Mouse (Mus musculus) forebrain, postnatal 0 days (tissue): ENCODE data around the gene Uckl1. TPM values are rescaled to one million over a fixed set of nuclear protein-coding genes. Genes with fewer than 3 reads are reported as not detected.

ENCODE experiments used
- ATAC-seq: fragments of 200-750 bp; cut with Nextera tagmentation; 2 replicates; pipeline ENCODE4 v1.8.0; 2017; ENCODE audit warnings: mild to moderate bottlenecking, moderate library complexity
- DNase-seq: peaks from one replicate; pipeline ENCODE4 v3.0.0-alpha.2; 2015
- H3K27ac ChIP-seq: fragments of 300-500 bp; sonication (generic); 2 replicates; pipeline ENCODE4 v1.5.1; 2014; ENCODE audit warnings: low read depth, mild to moderate bottlenecking, antibody characterized with exemption, low read length, moderate library complexity, mixed read lengths
- H3K27me3 ChIP-seq: fragments of 300-500 bp; sonication (generic); 2 replicates; pipeline ENCODE4 v1.6.1; 2014; ENCODE audit warnings: mild to moderate bottlenecking, low read length, mixed read lengths; ENCODE audit not compliant: insufficient read depth
- H3K36me3 ChIP-seq: fragments of 300-500 bp; sonication (generic); 2 replicates; pipeline ENCODE4 v1.6.1; 2014; ENCODE audit warnings: mild to moderate bottlenecking, moderate library complexity; ENCODE audit not compliant: insufficient read depth
- H3K4me1 ChIP-seq: fragments of 300-500 bp; sonication (generic); 2 replicates; pipeline ENCODE4 v1.6.1; 2014; ENCODE audit warnings: antibody characterized with exemption; ENCODE audit not compliant: insufficient read depth
- H3K4me2 ChIP-seq: fragments of 300-500 bp; sonication (generic); 2 replicates; pipeline ENCODE4 v1.6.1; 2014; ENCODE audit warnings: low read depth, mild to moderate bottlenecking, moderate library complexity
- H3K4me3 ChIP-seq: fragments of 300-500 bp; sonication (generic); 2 replicates; pipeline ENCODE4 v1.5.1; 2014; ENCODE audit warnings: low read depth, low read length, mixed read lengths
- H3K9ac ChIP-seq: fragments of 300-500 bp; sonication (generic); 2 replicates; pipeline ENCODE4 v1.6.1; 2014; ENCODE audit warnings: mild to moderate bottlenecking
- H3K9me3 ChIP-seq: fragments of 300-500 bp; sonication (generic); 2 replicates; pipeline ENCODE4 v1.6.1; 2016; ENCODE audit warnings: low read length
- CTCF ChIP-seq: sonication (generic); IDR thresholded peaks from 2 replicates; pipeline ENCODE4 v1.5.1; 2016; ENCODE audit warnings: antibody characterized with exemption, control low read depth, low read depth
- WGBS: fragments of 180-500 bp; shearing (Covaris S2); extraction: QIAGEN DNeasy Blood & Tissue Kit; methylation state at CpG from one replicate; pipeline ENCODE4 v1.1.7; 2014; 5-methylcytosine and 5-hydroxymethylcytosine counted together
- polyA plus RNA-seq: library from polyadenylated mRNA; unstranded; fragments of >200 nt; fragmentation: Nextera tagmentation; extraction: Ambion mirVana; gene quantifications from 2 replicates; pipeline ENCODE4 v1.2.1, GENCODE M21; 2015
- total RNA-seq: library from RNA; depleted of rRNA; stranded (reverse); fragments of >200 nt; gene quantifications from 2 replicates; pipeline ENCODE4 v1.2.3, GENCODE M21; 2014

Gene Uckl1
- total and polyA plus RNA-seq, 2 experiments from 2014 or later: 42.7 to 55.8 TPM

- ATAC-seq: no peak
- Histone ChIP-seq H3K9me3 (no peaks in the 10 kb centered on the region), H3K9ac (no peak overlapping the region), H3K4me1 (peaks cover 9% of the 10 kb centered on the region; the same call in 1 of the 2 replicates), H3K4me2 (peak overlapping the region; percentile 85; the same call in 1 of the 2 replicates), H3K36me3 (peaks cover 46% of the 10 kb centered on the region), H3K27me3 (no peaks in the 10 kb centered on the region), H3K27ac (peak overlapping the region; percentile 92; the same call in 1 of the 2 replicates), H3K4me3 (no peak overlapping the region)
- 91% methylated on average over 2 of the region's 2 CpGs for WGBS
- TF ChIP-seq CTCF: no peak
- DNase-seq: no peak
These were observed 2.3 kb downstream of the Uckl1 start for GRCm38 (mm10) chr2:181582358-181582757.

DNA sequence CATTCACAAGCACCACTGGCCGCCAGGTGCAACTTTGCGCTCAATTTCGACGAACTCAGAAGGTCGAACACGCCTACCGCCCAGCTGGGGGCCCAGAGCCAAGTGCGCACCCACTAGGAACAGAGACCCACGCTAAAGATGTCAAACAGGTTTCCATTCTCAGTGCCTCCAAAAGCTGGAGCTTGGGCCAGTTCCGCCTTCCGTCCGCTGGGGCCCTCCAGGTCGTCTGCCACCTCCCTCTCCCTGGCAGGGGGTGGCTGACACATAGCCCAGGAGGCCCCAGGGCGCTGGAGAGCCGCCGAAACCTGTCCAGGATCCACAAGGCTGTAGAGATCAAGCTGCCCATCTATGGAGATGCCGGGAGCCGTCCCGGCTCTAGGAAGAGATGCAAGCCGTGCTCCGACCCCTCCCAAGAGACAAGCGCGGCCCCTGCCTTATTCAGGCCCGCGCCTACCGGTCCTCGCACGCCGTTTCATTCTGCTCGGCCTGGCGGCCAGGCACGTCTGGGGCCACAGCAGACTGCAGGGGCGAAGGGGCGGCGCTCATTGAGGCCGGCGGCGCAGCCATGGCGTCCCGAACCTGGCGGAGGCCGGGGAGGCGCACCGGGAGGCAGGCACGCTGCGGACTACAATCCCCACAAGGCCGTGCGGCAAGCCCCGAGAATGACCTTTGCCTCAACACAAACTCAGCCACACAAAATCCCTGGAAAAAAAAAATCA lies 3.1 kb downstream of the Uckl1 start:
- H3K27ac ChIP-seq: peak overlapping the region; percentile 92
- H3K4me2 ChIP-seq: peak overlapping the region; percentile 85
- H3K27me3 ChIP-seq: no peaks in the 10 kb centered on the region
- TF ChIP-seq CTCF: no peak
- H3K9me3 ChIP-seq: no peaks in the 10 kb centered on the region
- H3K9ac ChIP-seq: peak overlapping the region; percentile 88
- H3K4me1 ChIP-seq: peaks cover 9% of the 10 kb centered on the region; the same call in 1 of the 2 replicates
- H3K36me3 ChIP-seq: peaks cover 38% of the 10 kb centered on the region
- H3K4me3 ChIP-seq: peak overlapping the region; percentile 73
- 2% methylated on average over 49 of the region's 49 CpGs for WGBS
- DNase-seq: peak; percentile 87
- peak; percentile 82 for ATAC-seq

DNA sequence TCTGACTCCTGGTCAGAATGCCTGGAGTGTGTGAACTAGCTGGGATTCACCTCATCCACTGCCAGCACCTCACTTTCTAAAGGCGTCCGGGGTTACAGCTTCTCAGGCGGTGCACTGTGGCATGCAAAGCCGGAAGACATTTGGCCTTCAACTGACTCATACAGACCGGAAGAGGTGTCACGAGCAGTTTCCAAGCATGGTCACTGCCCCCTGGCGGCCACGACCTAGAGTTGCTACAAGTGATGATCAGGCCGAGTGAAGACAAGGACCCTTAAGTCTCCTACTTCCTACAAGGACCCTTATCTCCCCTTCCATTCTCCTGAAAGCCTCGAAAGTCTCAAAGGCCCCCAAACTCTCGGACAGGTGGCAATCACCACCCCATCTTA lies 3.7 kb downstream of the Uckl1 start:
- peak overlapping the region; percentile 92 for H3K27ac ChIP-seq
- DNase-seq: peak; percentile 88
- H3K4me1 ChIP-seq: peaks cover 9% of the 10 kb centered on the region; the same call in 1 of the 2 replicates
- 2% methylated on average over 11 of the region's 11 CpGs for WGBS
- peak; percentile 91 for TF ChIP-seq CTCF
- H3K9ac ChIP-seq: peak overlapping the region; percentile 88
- H3K27me3 ChIP-seq: no peaks in the 10 kb centered on the region
- no peaks in the 10 kb centered on the region for H3K9me3 ChIP-seq
- peak; percentile 86 for ATAC-seq
- peak overlapping the region; percentile 73 for H3K4me3 ChIP-seq
- peak overlapping the region; percentile 85 for H3K4me2 ChIP-seq
- peaks cover 32% of the 10 kb centered on the region for H3K36me3 ChIP-seq

DNA sequence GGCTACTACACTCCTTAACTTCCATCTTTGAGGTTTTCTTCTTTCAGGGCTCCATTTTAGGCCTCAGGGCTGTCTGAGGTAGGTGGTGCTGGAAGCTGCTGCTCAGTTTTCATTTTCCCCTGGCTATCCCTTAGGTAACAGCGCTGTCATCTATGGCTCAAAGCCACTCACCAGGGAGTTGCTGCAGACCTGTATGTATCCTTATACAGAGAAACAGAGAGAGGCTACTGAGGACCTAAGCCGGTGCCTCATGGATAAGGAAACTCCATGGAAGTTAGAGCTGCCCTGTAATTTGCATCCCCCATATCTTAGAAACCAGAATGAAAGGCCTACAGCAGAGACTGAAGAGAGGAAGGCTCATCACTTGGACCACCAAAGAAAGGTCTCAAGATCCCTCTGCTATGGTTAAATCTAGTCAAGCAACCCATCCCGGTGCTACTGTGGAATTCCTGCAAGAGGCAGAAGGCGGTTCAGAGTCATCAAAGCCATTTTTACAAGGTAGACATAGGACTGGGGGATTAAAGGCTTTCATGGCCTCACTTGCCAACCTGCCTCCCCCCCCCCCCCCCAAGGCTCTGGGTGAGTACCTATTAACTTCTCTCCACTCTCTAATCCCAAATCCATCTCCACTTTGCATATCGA lies 4.4 kb downstream of the Uckl1 start:
- peak overlapping the region; percentile 88; the same call in 1 of the 2 replicates for H3K9ac ChIP-seq
- H3K36me3 ChIP-seq: peaks cover 25% of the 10 kb centered on the region
- no peaks in the 10 kb centered on the region for H3K9me3 ChIP-seq
- H3K4me2 ChIP-seq: peak overlapping the region; percentile 85
- ATAC-seq (no peak), DNase-seq (no peak)
- no peak for TF ChIP-seq CTCF
- no peaks in the 10 kb centered on the region for H3K27me3 ChIP-seq
- peak overlapping the region; percentile 73 for H3K4me3 ChIP-seq
- no peak overlapping the region for H3K27ac ChIP-seq
- H3K4me1 ChIP-seq: peaks cover 9% of the 10 kb centered on the region; the same call in 1 of the 2 replicates
- WGBS: 82% methylated on average over 5 of the region's 5 CpGs

DNA sequence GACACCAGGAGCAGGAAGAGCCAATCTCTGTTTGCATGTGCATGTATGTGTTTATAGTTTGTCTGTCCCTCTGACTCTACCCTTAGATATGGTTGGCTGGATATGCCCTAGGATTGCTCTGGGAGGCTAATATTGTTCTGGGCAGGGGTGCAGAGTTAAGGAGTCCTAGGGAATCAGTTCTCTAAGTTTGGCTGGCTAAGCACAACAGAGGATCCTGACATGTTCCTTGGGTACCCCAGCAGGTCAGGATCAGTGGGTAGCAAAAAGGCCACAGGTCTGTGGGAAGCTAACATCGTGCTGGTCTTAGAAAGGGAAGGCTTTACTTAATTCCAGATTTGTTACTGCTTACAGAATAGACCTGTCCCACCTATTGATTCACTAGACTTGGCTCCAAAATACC lies 5.0 kb downstream of the Uckl1 start:
- H3K4me1 ChIP-seq: peaks cover 9% of the 10 kb centered on the region; the same call in 1 of the 2 replicates
- peaks cover 19% of the 10 kb centered on the region for H3K36me3 ChIP-seq
- no peak overlapping the region for H3K4me3 ChIP-seq
- H3K27me3 ChIP-seq: no peaks in the 10 kb centered on the region
- no peaks in the 10 kb centered on the region for H3K9me3 ChIP-seq
- DNase-seq (no peak), ATAC-seq (no peak)
- H3K4me2 ChIP-seq: no peak overlapping the region
- no peak overlapping the region for H3K27ac ChIP-seq
- H3K9ac ChIP-seq: no peak overlapping the region
- no peak for TF ChIP-seq CTCF
- 85% methylated on average over 1 of the region's 1 CpGs for WGBS

DNA sequence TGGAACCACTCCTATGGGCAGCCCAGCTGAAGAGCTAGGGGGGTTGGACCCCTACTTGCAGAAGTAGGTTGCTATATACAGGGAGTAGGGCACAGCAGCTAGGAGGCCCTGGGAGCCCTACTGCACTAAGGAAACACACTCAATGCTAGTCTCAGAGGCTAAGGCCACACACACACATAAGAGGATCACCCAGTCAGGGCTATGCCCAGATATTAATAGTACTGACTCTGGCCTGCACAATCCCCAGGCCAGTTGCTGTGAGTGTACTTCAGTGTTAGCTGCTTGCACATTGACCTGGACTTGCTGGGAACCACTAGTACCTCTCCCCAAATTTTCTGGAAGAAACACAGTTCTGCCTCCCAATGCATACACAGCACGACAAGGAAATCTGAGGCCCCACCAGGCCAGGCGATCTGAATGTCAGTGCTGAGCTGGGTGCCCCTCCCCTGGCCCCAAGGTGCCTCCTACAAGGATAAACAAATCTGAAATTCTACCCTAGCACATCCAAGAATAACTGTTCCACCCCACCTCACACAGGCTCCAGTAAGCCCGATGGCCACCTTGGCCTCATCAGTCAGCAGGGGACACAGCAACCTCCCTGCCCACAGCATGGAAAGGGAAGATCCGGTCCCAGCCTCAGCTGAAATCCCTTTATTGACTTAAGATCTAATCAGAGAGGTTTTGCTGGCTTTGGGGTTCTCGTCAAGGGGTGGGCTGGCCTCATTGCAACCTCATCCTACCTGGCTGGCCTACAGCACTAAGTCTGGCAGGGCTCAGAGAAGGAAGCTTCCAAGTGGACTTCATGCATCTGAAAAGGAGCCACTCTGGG lies 5.7 kb downstream of the Uckl1 start:
- Histone ChIP-seq H3K9me3 (no peaks in the 10 kb centered on the region), H3K4me1 (peaks cover 9% of the 10 kb centered on the region; the same call in 1 of the 2 replicates), H3K4me3 (no peak overlapping the region), H3K9ac (no peak overlapping the region), H3K27ac (no peak overlapping the region), H3K4me2 (no peak overlapping the region), H3K36me3 (peaks cover 12% of the 10 kb centered on the region), H3K27me3 (no peaks in the 10 kb centered on the region)
- no peak for DNase-seq
- no peak for ATAC-seq
- TF ChIP-seq CTCF: no peak
- 82% methylated on average over 5 of the region's 5 CpGs for WGBS
